ENCODE assay signal across 20 mouse cellular contexts in the genomic region with DNA sequence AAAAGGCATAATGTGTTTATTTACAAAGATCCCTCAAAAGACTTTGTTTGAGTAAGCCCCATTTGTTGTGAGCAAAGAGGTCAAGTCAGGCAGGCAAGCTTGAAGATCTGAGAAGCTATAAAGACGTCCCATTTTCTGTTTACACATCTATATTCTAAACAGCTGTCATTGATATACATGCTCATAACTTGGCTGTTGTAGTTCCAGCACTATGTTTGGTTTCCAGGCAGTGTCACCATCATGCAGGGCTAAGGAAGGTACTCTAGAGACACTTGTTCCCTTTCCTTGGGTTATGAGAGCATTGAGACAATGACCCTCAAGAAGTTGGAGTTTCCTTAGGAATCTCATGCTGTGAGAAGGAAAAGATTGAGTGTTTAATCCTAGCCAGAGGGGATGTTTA. TPM values are rescaled to one million over a fixed set of nuclear protein-coding genes. Genes with fewer than 3 reads are reported as not detected.
DNase-seq lines count a peak whose midpoint lies in the region; ATAC-seq and TF ChIP-seq lines count a peak whose summit lies in the region.
"Had no signal": no experiment of that assay in that cellular context is flagged by ENCODE, and none has a peak within 500 bp of the region (broad histone marks: within the 10 kb centered on the region; RNA-seq: fewer than 3 reads in every experiment).

No protein-coding gene starts in this region.

- H3K4me1 ChIP-seq in lung, embryonic 14.5 days (ENCODE audit: insufficient read depth): peaks cover 2% of the 10 kb centered on the region; the same call in 1 of the 2 replicates
- H3K4me1 ChIP-seq in lung, adult 2 months (ENCODE audit: control insufficient read depth, insufficient read depth, low read length): no peaks in the 10 kb centered on the region
- H3K4me1 ChIP-seq in lung, embryonic 16.5 days (replicated peaks; ENCODE audit: control insufficient read depth, insufficient read depth, low read length): no peaks in the 10 kb centered on the region; the same call in 1 of the 2 replicates

- TF ChIP-seq CTCF in lung, embryonic 14.5 days (IDR thresholded peaks at IDR 0.05; ENCODE audit: low read depth): no peak
- no peak for TF ChIP-seq CTCF in lung, adult 2 months (IDR thresholded peaks at IDR 0.05; ENCODE audit: insufficient read depth, low read length)

- ATAC-seq in lung, embryonic 14.5 days (ENCODE audit: insufficient read depth): peak; percentile 56; the same call in 1 of the 2 replicates
- ATAC-seq in lung, embryonic 16.5 days (ENCODE audit: low read depth): peak; percentile 71
- ATAC-seq: activated CD4-positive, CD25-positive, alpha-beta regulatory T cell, adult 4 months; CD4-positive, CD25-positive, alpha-beta regulatory T cell, adult 4 months; Patski had no signal

- peak; percentile 43 for DNase-seq in lung, embryonic 14.5 days
- DNase-seq in lung, adult 2 months: no peak
- no peak for DNase-seq in lung, postnatal 10 days
- DNase-seq: adrenal gland, adult 2 months; adrenal gland, adult 8-10 months; adrenal gland, postnatal 10 days; adrenal gland, postnatal 14 days; adrenal gland, postnatal 25 days; adrenal gland, postnatal 36 days; B cell, adult 2 months; cerebellum, adult 11 months; cerebellum, adult 11-12 months; cerebellum, adult 18-20 months had no signal

- H3K36me3 ChIP-seq in lung, embryonic 14.5 days (ENCODE audit: insufficient read depth): no peaks in the 10 kb centered on the region
- no peaks in the 10 kb centered on the region for H3K36me3 ChIP-seq in lung, embryonic 16.5 days (ENCODE audit: control insufficient read depth, insufficient read depth, low read length)
- H3K36me3 ChIP-seq: G1E had no signal

- TF ChIP-seq POLR2A in lung, adult 2 months (IDR thresholded peaks at IDR 0.05; ENCODE audit: borderline replicate concordance, extremely low read depth, low read depth, low read length): no peak

- H3K27ac ChIP-seq in lung, embryonic 14.5 days (ENCODE audit: low read depth): no peak overlapping the region
- no peak overlapping the region for H3K27ac ChIP-seq in lung, embryonic 16.5 days (ENCODE audit: low read length)

- H3K27me3 ChIP-seq in lung, embryonic 14.5 days (ENCODE audit: insufficient read depth, low read length): no peaks in the 10 kb centered on the region
- H3K27me3 ChIP-seq in lung, embryonic 16.5 days (ENCODE audit: control insufficient read depth, insufficient read depth, low read depth, low read length): no peaks in the 10 kb centered on the region
- H3K27me3 ChIP-seq: CH12.LX had no signal

- WGBS in lung, embryonic 14.5 days: 24% methylated on average over 1 of the region's 1 CpGs
- WGBS in lung, adult 2 months: 25% methylated on average over 1 of the region's 1 CpGs
- 19% methylated on average over 1 of the region's 1 CpGs for WGBS in lung, embryonic 16.5 days

- H3K9me3 ChIP-seq in lung, embryonic 14.5 days (ENCODE audit: low read depth, low read length): no peaks in the 10 kb centered on the region
- no peaks in the 10 kb centered on the region for H3K9me3 ChIP-seq in lung, embryonic 16.5 days (ENCODE audit: control insufficient read depth, low read length)
- H3K9me3 ChIP-seq: G1E had no signal

- no peak overlapping the region for H3K4me3 ChIP-seq in lung, embryonic 14.5 days (ENCODE audit: low read depth, low read length)
- H3K4me3 ChIP-seq in lung, adult 2 months (replicated peaks; ENCODE audit: extremely low read depth, low read depth, low read length): no peak overlapping the region
- H3K4me3 ChIP-seq in lung, embryonic 16.5 days (ENCODE audit: low read length): no peak overlapping the region

- H3K4me2 ChIP-seq in lung, embryonic 14.5 days: no peak overlapping the region
- no peak overlapping the region for H3K4me2 ChIP-seq in lung, embryonic 16.5 days (ENCODE audit: low read depth, low read length)

- H3K9ac ChIP-seq in lung, embryonic 14.5 days: no peak overlapping the region
- H3K9ac ChIP-seq in lung, embryonic 16.5 days (ENCODE audit: low read length): no peak overlapping the region

RNA-seq across cellular contexts. Expression of gene Kcnq5, which starts 17.6 kb away (rescaled TPM):
- 2.0 and 3.1 TPM in 2 replicates for polyA plus RNA-seq in lung, embryonic 14.5 days (2014; fragmentation: Nextera tagmentation; extraction: Ambion mirVana)
- 1.8 and 2.5 TPM in 2 replicates for polyA plus RNA-seq in lung, adult 2 months (2012; rRNA removed)
- polyA plus RNA-seq in lung, embryonic 16.5 days (2015; fragmentation: Nextera tagmentation; extraction: Ambion mirVana): 0.83 and 1.1 TPM in 2 replicates
- polyA plus RNA-seq: adrenal gland, adult 2 months; C2C12; G1E had no signal
